Mouse (Mus musculus): Measurements from ENCODE around the gene Celf2. TPM values are rescaled to one million over a fixed set of nuclear protein-coding genes. Genes with fewer than 3 reads are reported as not detected.
"Not testable (repeated sequence)": the region's sequence is repeated elsewhere in the genome, so short reads cannot be mapped to it uniquely, and the experiment has no call there.

The Celf2 gene
- total RNA-seq, 2 experiments from 2014 or later: 91.3 to 93.2 TPM

- no peak for DNase-seq
Measured at GRCm38 (mm10) chr2:7389264-7389663, 120.1 kb downstream of the Celf2 start.

DNA sequence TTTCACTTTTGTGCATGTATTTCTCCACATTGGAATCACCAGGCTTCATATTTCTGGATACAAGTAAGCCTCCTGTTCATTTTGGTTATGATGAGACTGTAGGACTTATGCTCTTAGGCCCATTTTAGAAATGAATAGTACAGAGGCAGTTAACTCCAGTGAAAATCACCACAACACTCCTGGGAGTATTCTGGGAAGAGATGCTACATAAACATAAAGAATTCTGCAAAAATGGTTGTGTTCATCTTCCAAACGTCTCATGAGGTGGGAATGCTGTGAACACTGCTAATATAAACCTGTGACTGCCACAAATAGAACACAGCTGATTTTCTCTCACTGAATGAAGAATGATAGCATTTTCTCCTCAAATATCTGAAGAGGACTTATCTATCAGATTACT lies 130.6 kb downstream of the Celf2 start:
- no peak for DNase-seq

GRCm38 (mm10) chr2:7377878-7378277 lies 131.5 kb downstream of the Celf2 start:
- no peak for DNase-seq

DNA sequence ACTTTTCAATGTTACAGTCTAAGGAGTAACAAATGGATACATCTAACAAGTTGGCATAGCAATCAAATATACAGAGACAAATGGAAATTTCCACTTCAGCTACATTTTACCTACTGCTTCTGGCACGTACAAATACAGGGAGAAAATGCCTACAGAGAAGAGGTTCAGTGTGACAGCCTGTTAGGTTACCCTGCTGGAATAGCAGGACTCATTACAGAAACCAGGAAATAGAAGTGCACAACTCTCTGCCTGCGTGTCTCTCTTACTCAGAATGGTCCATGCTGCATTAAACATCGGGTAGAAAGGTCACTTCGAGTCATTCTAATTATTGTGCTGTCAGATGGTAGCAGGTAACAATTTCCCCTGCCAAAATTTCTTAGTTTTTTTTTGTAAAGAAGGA lies 141.6 kb downstream of the Celf2 start:
- DNase-seq: no peak

DNA sequence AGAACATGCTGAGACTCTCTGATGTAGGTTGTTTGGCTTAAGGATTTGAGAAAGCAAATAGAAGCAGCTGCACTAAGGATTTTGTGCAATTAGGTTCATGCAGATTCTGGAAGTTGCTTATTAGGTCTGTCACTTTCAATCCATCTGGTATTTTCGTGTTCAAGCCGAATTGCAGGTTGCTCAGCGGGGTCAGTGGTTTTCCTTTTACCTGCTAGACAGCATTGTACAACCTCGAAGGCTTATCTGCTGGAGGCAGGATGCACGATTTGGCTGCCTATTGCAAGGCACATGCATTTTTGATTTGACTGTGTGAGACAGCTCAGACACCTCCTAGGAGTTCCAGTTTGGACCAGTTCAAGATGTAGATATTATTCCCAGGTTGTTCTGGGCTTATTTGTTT lies 149.8 kb downstream of the Celf2 start:
- DNase-seq: no peak

DNA sequence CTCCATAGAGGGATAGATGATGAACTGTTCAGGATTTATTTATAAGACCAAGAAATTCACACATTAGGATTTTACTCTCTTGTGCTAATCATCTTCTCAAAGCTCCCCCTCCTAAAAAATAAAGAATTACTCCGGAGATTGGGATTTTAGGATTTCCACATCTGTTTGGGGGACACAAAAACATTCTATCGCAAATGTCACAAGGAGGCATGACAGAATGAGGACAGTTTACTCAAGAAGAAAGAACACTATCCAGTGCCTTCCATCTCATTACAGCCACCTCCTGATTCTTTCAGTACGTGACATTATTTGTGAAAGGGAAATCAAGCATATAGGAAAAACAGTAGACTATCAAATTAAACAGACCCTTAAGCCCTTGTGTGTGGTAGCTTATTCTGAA lies 150.5 kb downstream of the Celf2 start:
- DNase-seq: no peak

DNA sequence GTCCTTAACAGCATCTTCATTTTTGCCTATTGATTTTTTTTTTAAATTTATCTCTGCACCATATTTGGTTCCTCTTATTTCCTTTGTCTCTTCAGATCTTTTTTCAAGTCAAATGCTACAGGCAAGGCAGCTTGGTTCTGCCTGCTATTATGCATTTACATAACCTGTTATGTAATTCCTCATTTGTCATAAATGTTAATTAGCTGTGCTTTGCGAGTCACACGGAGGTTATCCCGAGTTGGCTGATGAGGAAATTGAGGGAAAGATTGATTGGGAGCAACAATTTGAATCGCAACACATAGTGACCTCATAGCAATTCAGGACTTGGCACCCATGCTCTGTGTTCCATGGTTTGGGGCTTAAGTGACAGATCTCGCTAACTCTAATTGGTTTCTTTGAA lies 158.1 kb downstream of the Celf2 start:
- DNase-seq: no peak

GRCm38 (mm10) chr2:7346703-7347461 lies 162.5 kb downstream of the Celf2 start:
- DNase-seq: peak; percentile 62

- DNase-seq: no peak
Measured at GRCm38 (mm10) chr2:7344951-7345350, 164.4 kb downstream of the Celf2 start.

DNA sequence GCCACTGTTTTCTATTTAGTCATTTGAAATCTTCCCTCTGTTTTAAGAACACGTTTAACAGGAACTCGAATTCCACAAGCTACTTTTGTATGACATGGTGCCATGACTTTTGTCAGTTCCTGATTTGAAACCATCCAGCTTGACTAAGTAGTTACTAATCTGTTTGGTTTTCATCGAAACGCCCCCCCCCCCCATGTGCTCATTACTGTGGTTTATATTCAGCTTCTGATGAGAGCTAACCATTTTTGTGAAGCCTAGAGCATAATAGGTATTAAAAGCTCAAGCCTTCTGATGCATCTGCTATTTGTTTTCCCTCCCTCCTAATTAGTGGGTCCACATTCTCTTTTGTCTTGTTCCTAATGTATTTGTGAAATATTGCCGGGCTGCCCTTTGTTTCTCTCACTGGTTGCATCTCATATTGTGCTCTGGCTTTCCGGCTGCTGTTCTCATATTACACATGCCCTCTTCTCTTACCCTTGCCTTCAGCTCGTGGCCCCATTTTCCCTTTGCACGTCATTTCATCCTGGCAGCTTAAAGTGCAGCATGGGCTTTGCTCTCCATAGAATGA lies 166.4 kb downstream of the Celf2 start:
- DNase-seq: no peak

DNA sequence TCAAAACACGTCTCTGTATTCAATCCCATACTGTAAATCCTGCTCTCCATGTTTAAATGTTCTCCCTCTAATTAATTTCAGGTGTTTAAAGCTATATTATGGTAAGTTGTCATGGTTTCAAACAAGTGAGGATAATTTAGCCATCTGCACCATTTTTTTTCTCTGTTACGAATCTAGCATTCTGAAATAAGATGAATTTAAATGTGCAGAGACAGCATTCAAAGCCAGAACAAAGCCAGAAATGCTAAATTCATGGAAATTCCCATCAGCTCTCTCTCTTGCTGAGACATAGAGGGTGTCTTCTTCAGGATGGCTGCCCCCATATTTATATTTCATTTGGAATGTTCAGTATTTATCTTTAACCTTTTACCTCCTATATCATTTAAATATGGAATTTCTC lies 174.5 kb downstream of the Celf2 start:
- DNase-seq: no peak

DNA sequence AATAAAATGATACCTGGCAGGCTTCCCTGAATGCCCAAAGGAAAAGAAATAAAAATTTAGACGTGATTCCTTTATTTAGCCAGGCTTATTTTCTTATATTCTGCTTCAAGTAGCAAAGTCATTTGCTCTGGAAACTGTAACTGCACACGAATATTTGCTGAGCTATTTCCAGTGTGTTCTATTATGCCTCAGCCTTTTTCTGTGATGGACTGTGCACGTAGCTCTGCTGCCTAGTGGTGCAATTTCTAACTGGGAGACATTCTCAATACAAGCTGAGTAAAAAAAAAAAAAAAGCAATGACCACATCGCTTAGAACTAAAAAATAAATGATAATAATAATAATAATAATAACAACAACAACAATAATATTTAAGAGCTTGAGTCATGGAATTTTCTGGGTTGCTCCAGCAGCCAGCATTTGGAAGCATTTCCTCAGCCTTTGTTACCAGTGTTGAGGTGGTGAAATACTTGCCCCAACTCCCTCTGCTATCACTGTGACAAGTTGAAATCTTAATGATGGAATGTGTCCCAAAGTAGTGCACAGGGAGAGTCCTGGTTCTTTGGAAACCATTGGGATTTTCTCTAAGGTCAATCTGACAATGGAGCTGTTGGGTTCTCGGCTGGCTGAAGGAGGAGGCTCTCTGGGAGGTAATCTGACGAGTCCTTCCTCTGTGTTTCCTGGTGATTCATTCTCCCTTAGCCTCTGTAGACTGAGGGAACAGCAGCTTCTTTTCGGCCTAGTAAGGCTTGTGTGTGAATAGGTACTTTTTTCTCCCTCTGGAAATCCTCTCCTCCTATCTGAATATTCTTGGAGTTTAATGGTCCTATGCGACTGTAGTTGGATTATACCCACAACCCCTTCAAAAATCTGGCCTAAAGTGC lies 181.1 kb downstream of the Celf2 start:
- no peak for DNase-seq

DNA sequence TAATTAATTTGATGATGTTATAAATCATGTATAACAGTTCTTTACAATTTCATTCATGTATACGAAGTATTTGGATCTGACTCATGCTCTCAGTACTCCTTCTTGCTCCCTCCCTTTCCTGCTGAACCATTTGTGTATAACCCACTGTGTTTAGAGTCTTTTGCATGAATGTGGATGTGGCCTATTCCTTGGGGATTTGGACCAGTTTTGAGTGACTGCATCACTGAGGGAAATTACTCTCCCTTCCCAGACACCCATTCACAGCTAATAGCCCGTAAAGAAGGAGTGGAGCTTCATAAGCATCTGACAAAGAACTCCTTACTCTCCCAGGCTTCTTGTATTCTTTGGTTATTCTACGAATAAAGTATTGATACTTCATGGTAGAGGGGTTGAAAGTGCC lies 189.6 kb downstream of the Celf2 start:
- DNase-seq: no peak

- no peak for DNase-seq
Measured at GRCm38 (mm10) chr2:7311776-7312175, 197.6 kb downstream of the Celf2 start.

GRCm38 (mm10) chr2:7310840-7311182 lies 198.6 kb downstream of the Celf2 start:
- DNase-seq: no peak

GRCm38 (mm10) chr2:7310129-7310839 lies 199.1 kb downstream of the Celf2 start:
- DNase-seq: no peak

DNA sequence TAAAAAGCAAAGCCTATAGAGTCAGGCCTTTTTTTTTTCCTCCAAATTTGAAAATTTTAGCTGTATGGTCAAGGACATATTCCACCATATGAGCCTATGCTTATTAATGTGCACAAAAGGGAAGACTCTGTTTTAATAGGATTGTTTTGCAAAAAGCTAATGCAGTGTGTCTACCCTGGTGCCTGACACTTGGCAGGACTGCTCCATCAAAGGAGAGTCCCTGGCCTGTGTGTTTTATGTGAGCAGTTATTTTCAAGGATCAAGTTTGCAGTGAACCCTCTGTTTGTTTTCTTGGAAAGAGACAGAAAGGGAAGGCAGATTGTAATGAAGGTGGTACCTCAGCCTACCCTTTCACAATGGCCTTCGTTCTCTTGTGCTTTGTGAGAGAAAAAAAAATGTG lies 200.0 kb downstream of the Celf2 start:
- DNase-seq: no peak

- DNase-seq: no peak
Measured at GRCm38 (mm10) chr2:7308731-7309130, 200.6 kb downstream of the Celf2 start.

GRCm38 (mm10) chr2:7287434-7287833 lies 221.9 kb downstream of the Celf2 start:
- no peak for DNase-seq

DNA sequence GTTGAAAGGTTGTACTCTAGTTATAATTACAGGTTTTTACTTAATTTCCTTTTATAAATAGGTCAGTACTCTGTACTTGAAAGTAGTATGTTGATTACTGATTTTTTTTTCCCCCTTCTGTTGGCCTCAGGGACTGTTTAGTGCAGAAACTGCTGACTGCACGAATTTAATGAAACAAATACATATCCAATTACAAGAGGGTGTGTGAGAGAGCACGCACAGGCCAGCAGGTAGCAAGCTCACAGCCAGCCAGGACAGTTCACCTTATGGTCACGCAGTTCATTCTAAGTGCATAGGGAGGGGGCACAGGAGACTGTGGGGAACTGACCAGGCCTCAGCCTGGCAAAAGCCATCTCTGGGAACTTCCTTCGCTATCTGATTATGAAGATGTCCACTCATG lies 236.1 kb downstream of the Celf2 start:
- DNase-seq: no peak

GRCm38 (mm10) chr2:7270051-7270450 lies 239.3 kb downstream of the Celf2 start:
- DNase-seq: peak; percentile 31

GRCm38 (mm10) chr2:7267166-7267565 lies 242.2 kb downstream of the Celf2 start:
- DNase-seq: no peak

- DNase-seq: not testable (repeated sequence)
Measured at GRCm38 (mm10) chr2:7262668-7263067, 246.7 kb downstream of the Celf2 start.
